Mouse (Mus musculus) adrenal gland, adult (tissue): ENCODE data around the gene Degs1.
A peak's percentile ranks its signal among the peaks of the same experiment; 100 is the strongest.

Experiments
- DNase-seq, 2 experiments: peaks; one replicate each; pipeline ENCODE4 v3.0.0; 2022 to 2023; ENCODE audit warnings: low spot score in 1 of 2; ENCODE audit not compliant: inconsistent age in 2 of 2

Gene Degs1

DNA sequence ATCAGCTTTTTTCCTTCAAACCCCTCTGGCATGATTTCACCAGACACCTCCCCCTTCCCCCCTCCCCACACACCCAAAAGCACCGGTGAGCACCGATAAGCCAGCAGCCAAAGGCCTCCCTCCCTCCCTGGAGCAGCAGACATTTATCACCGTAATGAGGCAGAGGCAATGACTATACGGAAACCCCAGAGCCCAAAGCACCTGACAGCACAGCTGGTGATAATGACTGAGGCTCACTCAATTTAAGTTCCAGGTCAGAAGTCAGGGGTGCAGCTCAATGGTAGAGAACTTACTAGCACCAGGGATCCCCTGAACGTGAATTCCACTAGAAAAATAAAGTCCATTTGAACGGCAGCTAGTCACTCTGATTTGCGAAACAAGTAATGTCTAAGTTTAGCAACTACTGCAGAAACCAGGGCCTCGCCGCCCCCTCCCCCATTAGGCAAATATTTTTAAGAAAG is 1.3 kb downstream of the Degs1 start:
- peak; percentile 13 to 55 for DNase-seq

DNA sequence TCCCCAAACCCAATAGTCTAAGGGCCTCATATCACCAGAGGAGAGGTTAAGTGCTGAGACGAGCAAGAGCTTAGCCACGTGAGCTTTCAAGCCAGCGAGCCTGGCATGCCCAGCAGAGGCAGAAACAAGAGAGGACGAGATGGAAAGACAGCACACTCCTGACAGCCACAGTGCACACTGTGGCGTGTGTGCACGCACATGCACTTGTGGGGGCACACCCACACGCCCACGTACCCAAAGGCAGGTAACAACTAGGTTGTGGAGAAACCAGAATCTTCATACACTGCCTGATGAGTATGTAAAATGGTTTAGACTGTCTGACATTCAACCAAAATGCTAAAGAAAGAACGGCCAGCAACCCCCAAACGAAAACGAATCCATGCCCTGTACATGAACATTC is 2.0 kb downstream of the Degs1 start:
- no peak for DNase-seq

DNA sequence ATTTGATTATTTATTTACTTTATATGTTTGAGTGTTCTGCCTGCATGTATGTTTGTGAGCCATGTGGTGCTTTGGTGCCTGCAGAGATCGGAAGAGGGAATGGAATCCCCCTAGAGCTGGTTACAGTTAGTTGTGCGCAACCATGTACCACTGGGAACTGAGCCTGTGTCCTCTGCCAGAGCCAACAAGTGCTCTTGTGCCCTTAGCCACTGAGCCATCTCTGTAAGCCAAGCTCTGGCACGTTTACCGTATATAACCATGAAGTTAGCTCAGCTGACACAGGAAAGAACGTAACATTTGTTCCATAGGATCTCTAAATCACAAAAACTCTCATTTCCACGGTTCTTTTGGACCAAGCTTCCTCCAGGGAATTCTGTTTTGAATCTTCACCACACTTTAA is 2.6 kb downstream of the Degs1 start:
- DNase-seq: no peak

DNA sequence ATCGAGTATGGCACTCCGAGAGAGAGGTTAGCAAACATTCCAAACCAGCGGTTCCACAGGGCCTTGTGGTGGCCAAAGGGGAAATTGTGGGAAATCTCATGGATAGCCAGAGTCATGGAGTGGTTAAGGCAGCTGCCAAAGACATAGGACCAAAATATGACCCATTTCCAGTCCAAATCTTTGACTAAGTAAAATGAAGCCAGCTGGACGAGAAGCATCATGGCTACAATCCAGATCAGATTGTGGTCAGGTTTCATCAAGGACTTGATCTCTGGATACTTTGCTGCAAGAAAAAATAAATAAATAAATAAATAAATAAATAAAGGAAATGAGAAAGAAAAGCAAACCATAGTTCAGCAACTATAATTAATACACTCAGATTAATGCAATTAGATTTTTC is 3.2 kb downstream of the Degs1 start:
- DNase-seq: no peak

DNA sequence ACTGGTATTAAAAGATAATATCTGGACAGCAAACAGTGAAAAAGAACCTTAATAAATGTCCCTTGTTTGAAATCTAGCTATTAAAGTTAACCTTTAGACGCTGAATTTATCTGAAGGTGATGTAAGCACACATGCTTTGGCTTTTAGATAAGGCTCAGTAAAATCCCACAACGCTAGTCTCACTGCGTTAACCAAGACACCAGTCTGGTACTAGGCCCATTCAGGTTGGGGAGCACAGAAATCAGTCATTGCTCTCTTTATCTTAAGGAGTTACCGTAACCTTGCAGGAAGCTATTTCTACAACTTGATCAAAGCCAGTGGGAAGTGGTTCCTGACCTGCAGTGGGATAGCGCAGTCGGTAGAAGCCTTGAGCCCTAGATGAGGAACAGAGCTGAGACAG is 7.5 kb downstream of the Degs1 start:
- DNase-seq: no peak

DNA sequence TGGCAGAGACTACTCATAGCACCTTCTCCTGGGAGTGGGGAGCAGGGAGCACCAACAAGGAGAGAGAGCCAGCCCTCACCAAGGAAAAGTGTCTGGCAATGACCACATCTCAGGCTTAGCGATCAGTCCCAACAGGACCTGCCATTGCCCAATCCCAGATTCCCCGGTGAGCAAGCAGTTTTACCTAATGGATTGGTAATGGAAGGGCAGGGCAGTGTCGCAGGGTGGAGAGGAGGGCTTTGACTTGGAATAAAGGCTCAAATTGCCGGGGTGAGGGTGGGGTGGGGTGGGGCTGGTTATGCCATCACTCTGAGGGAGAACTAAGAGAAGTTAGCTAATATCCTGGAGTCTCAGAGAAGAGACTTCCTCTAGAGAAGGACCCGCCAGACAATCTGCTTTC is 11.0 kb downstream of the Degs1 start:
- DNase-seq: no peak

DNA sequence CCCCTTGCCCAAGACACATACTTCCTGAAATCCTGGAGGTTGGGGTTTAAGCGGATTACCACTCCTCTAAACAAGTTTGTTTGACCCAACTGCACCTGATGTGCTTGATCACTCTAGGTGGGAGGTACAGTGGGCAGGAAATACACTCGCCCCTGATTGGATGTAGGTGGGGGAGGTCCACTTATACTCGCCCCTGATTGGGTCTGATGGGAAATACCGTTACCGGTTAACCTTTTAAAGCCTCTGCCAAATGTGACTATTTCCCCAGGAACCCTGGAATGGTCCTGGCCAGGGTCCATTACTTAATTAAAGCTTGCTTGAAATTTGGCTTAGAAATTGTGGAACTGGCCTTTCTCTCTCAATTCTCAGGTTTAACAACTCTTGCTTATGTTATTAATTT is 11.5 kb downstream of the Degs1 start:
- DNase-seq: no peak

DNA sequence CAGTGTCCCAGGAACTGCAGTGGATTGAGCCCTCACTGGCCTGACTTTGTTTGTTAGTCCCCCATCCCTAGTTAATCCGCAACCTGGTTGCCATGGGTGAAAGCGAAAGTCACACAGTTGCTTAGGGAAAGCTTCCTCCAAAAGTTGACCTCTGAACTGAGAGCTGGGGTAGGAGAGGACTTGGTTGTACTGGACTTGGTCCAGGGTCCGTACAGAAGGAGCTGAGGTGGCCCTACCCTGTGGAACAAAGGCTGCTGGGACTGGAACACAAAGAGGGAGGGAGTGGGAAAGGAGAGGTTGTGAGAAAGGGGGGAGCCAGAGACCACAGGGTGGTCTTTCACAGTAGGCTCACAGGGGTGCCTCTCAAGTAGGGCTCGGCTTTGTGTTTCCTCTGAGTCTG is 14.3 kb downstream of the Degs1 start:
- no peak for DNase-seq

DNA sequence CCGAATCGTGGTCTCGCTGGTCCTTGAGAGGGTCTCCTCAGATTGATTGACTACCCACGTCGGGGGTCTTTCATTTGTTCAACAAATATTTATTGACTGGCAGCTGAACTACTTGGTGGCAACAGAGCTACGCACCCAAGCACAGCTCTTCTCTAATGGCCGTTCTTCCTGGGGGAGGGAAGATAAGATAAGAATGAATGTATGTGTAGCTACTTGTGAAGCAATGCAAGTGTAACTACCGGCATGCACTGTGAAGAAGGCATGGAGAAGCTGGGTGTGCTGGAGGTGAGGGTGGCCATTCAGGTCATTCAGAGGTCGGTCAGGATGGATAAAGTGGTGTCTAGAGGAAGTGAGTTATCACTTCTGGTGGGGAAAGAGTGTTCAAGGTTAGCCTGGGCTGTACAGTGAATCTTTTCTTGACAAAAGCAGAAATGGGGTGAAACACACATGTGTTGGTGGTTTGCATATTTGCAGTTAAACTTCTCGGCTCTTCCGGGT is 16.5 kb downstream of the Degs1 start:
- DNase-seq: no peak

DNA sequence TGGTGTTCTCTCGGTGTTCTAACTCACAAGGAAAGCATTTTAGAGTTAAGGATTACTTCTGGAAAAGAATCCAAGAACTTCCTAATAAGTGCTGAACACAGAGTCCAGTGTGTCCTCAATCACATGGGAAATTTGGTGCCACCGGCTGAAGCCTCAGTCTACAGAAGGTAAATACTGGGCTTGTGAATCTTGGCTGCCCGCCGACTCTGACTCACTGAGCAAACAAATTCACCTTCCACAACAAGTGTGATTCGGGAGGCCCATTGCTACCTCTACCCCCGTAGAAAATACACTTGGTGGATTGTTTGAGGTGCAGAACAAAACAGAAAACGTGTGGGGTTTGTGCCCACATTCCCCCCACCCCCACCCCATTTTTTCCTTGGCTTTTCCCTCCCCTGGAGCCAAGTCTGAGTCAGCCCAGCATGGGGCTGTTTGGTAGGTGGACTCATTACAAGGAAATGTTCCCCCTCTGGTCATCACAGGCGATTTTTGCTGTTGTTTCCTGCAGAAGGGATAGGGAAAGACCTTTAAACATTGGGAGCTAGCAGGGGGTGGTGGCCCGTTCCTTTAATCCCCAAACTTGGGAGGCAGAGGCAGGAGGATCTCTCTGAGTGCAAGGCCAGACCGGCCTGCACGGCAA is 26.4 kb downstream of the Degs1 start:
- DNase-seq: peak in 1 of 2 experiments; percentile 43

DNA sequence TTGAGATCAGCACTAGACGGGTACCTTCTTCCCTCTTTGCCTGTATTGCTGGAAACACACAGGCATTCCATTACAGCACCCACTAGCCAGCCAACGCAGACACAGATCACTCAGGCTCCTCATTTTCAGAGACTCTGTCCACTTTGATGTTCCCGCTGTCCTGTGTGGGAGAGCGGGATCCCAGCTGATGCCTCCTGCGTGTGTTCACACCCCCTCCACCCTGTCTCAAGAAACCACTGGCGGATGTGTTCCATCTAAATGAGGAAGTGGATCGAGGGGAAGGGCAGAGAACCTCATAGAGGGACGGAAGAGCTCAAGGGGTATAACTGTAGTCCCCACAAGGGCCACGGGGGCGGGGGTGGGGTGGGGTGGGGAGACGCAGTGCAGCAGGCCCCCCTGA is 27.6 kb downstream of the Degs1 start:
- no peak for DNase-seq

DNA sequence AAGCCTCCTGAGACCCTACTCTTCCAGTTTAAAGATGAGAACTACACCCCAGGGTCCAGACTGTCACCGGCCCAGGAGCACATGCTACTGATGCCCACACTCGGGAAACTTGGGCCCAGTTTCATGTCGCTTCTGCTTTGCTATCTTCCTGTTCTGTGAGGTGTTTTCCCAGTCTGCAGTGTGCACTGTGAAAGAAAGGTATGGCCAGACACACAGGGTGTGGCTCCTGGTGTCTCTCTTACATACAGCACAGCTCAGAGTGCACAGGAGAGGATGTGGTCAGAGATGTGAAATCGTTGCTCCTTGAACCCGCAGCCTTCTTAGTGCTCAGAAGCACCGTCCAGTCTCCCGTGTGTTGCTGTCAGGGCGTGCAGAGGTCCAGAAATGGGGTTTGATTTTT is 28.0 kb downstream of the Degs1 start:
- DNase-seq: no peak

DNA sequence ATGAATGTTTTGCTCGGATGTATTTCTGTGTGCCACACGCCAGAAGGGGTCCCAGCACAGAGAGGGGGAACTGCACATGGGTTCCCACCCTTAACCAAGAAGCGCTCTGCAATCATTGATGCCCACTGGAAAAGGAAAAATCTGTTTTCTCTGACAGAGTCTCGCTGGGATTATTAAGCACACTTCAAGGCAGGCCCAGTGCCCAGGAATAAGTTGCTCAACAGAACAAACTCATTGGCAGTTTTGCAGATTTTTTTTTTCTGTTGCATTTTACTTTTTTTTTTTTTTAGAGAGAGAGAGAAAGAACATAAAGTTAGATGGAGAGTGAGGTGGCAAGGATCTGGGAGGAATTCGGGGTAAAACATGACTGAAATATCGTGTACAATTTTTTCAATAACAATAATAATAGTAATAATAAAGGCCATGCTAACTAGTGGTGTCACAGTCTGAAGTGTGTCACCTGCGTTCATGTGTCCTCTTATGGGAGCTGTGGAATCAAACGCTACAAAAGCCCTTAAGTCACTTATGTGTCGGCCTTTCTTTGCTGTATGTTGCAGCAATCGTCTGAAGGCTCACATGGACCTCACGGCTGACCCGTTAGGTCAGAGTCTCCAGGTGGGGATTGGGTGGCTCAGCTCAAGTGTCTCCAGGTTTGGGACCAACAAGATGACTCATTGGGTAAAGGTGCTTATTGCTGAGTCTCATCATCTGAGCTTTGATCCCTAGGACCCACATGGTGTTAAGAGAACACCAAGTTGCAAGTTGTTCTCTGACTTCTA is 28.7 kb downstream of the Degs1 start:
- no peak for DNase-seq

DNA sequence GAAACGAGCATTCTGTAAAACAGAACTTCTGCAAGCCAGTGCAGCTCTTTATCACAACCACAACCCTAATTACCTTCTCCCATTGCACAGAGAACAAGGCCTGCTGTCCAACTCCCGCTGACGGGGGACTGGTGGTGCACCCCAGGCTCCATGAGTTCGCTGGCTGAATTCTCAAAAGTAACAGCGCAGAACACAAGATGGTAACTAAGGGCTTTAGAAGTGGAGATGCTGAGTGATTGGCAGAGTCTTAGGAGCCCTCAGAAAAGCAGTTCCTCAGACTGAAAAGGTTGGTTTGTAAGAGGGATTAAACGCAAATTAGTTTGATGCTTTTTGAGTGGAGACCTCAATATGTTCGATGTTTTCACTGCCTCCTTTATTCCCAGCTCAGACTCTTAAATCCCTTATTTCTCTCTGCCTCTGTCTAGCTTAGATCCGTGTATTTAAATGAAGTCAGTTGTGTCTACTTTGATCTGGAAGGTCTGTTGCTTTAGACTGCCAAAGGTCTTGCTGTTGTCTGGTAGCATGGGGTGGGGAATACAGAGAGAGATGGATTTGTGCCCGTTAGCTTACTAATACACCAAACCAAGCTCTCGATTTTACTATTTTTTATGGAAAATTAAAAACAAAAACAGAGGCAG is 30.0 kb downstream of the Degs1 start:
- no peak for DNase-seq

DNA sequence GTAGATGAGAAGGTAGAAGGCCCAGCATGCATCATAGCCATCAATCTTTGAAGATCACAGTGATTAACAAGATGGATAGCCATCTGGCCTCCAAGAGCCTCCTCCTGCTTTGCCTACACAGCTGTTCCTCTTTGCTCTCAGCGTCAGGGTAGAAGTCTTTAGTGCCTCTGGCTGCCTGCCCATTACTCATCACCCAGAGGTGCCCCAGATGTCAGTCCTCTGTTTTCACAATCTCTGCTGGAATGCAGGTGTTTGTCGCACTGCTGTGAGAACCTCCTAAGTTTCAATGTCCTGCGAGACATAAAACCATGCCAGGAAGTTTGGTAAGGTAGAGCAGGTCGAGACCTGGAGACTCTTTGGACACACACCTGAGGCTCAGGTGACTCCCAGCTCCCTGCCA is 31.9 kb downstream of the Degs1 start:
- no peak for DNase-seq

DNA sequence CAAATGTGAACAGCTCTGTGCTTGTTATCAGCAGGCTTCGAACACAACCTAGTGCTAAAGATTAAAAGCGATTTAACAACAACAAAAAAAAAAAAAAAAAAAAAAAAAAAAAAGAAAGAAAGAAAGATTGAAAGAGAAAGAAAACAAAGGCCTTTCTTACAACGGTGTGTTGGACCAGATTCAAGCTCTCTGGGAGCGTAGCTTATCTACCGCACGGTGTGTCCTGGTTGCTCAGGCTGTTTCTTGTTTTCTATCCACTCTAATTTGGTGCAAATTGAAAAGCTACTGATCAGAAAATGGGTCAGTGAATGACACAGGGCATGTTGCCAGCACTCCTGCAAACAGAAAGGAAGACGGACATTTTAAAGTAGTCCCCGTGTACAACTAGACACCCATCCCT is 33.3 kb downstream of the Degs1 start:
- no peak for DNase-seq

DNA sequence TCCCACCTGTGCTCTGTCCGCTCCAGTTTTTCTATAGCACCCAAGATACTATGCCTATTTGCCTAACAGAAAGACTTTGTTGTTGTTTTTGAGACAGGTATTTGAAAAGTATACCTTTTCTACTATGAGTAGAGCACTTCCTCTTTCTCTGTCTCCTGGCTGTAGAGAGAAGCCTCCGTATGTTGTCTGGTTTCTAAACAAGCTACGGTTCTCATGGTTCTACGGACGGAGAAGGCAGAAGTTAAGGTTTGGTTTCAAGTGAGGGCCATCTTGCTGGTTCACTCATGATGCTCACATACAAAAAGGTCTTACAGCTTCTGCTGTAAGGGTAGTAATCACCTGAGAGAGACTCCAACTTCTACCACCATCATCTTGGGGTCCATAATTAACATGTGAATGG is 37.6 kb downstream of the Degs1 start:
- no peak for DNase-seq

DNA sequence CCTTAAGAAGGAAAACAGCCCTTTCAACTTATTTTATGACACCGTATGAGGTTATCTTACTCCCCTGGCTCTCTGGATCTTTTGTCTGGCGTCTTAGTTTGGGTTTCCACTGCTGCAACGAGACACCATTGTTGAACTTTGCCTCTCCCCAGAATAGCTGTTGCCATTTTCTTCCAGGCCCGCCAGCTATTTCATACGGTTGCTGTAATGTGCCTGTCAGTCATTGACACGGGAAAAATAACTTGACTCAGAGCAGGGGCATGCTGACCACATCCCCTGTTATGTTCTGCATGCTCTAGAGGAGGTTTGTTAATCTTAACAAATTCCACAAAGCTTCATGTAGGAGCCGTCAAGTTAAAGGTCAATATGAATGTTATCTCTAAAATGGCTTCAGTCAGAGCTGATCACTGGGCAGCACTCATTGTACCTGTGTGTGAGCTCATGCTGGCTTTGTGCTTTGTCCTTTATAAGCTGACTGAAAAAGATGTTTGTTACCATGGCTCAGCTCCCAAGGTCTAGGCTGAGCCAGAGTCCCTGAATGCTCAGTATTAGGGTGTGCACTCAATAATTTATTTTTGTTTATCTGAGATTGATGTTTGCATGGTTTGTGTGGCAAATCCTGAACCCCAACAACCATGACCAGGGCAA is 44.4 kb downstream of the Degs1 start:
- no peak for DNase-seq

DNA sequence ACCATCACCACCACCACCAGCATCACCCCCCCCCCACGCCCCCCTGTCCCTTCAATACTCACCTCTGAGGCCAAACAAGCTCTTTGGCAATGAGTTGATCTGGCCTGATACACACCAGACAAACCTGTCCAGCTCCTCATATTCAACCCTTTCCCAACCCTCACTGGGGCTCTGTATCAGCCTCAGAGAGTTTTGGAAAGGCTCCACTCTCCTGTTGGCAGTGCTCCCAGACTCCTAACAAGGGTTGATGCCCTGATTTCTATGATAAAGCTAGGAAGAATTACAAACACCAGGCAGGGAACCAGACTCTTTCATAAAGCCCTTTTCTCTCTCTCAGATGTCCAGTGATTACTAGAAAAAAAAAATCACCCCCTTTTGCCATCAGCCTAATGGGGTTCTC is 45.2 kb downstream of the Degs1 start:
- DNase-seq: peak; percentile 18 to 59

DNA sequence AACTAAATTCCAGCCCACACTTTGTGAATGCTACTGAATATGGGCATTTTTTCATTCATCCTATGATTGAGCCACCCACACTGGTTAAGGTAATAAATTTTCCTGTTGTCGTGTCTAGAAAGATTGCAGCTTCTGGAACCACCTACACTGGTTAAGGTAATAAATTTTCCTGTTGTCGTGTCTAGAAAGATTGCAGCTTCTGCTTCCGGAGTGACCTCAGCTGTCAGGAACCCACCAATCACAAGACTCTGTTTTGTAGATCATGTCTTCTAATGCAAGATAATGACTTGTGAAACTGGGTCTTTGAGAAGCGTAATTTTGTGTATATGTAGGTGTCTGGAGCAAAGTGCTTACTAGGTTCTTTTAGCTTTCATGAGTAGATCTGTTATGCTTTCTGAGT is 47.4 kb downstream of the Degs1 start:
- no peak for DNase-seq

DNA sequence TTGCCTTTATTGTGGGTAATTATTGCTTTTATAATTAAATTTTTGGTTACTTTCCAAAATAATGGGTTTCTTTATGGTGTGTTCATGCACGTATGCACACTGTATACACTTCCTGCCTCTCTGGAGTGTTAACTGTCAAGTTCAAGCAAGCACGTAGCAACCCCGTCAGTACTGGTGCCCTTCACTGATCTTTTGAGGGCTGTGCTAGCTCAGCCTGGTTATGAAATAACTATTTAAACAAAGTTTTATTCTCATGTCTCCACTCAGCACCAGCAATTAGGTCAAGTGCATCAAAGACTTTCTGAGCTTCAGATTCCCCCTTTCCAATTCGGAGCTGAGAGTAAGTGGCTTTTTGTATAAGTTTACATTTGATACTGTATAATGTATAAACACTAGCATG is 53.2 kb downstream of the Degs1 start:
- no peak for DNase-seq
